Mouse (Mus musculus) embryonic facial prominence, embryonic 13.5 days (tissue): ENCODE data around the gene Prpsap1. TPM values are rescaled to one million over a fixed set of nuclear protein-coding genes. Genes with fewer than 3 reads are reported as not detected.
A peak's percentile ranks its signal among the peaks of the same experiment; 100 is the strongest.

Experiments
- ATAC-seq: fragments of 200-750 bp; cut with Nextera tagmentation; 2 replicates; pipeline ENCODE4 v1.8.0; 2017; ENCODE audit warnings: low read depth; ENCODE audit not compliant: insufficient number of reproducible peaks, insufficient read depth, low FRiP score, low TSS enrichment
- H3K27ac ChIP-seq: fragments of 300-500 bp; sonication (generic); 2 replicates; pipeline ENCODE4 v1.5.1; 2015; ENCODE audit warnings: moderate library complexity, mild to moderate bottlenecking, inconsistent platforms
- H3K27me3 ChIP-seq: fragments of 300-500 bp; sonication (generic); 2 replicates; pipeline ENCODE4 v1.6.1; 2015; ENCODE audit warnings: mild to moderate bottlenecking, inconsistent platforms
- H3K36me3 ChIP-seq: fragments of 300-500 bp; sonication (generic); 2 replicates; pipeline ENCODE4 v1.6.1; 2015; ENCODE audit warnings: mild to moderate bottlenecking, inconsistent platforms
- H3K4me1 ChIP-seq: fragments of 300-500 bp; sonication (generic); 2 replicates; pipeline ENCODE4 v1.6.1; 2015; ENCODE audit warnings: inconsistent platforms
- H3K4me2 ChIP-seq: fragments of 300-500 bp; sonication (generic); 2 replicates; pipeline ENCODE4 v1.6.1; 2015; ENCODE audit warnings: moderate library complexity, mild to moderate bottlenecking, inconsistent platforms
- H3K4me3 ChIP-seq: fragments of 300-500 bp; sonication (generic); 2 replicates; pipeline ENCODE4 v1.5.1; 2015; ENCODE audit warnings: mild to moderate bottlenecking, inconsistent platforms
- H3K9ac ChIP-seq: fragments of 300-500 bp; sonication (generic); 2 replicates; pipeline ENCODE4 v1.6.1; 2015; ENCODE audit warnings: mild to moderate bottlenecking, inconsistent platforms
- H3K9me3 ChIP-seq: fragments of 300-500 bp; sonication (generic); 2 replicates; pipeline ENCODE4 v1.6.1; 2016; ENCODE audit warnings: inconsistent platforms
- WGBS: fragments of 180-500 bp; shearing (Covaris S2); methylation state at CpG from one replicate; pipeline ENCODE4 v1.1.7; 2015; ENCODE audit warnings: mixed read lengths; 5-methylcytosine and 5-hydroxymethylcytosine counted together
- polyA plus RNA-seq: library from polyadenylated mRNA; unstranded; fragments of >200 nt; fragmentation: Nextera tagmentation; extraction: Ambion mirVana; gene quantifications from 2 replicates; pipeline ENCODE4 v1.2.1, GENCODE M21; 2015

Gene Prpsap1
- polyA plus RNA-seq, 1 experiment from 2014 or later, result 186 TPM

- Histone ChIP-seq H3K36me3 (peaks cover 34% of the 10 kb centered on the region), H3K9ac (no peak overlapping the region), H3K4me3 (no peak overlapping the region), H3K9me3 (no peaks in the 10 kb centered on the region), H3K4me1 (peaks cover 22% of the 10 kb centered on the region), H3K27me3 (no peaks in the 10 kb centered on the region), H3K27ac (peak overlapping the region; percentile 39), H3K4me2 (no peak overlapping the region)
- WGBS, result 84% methylated on average over 7 of the region's 7 CpGs
- ATAC-seq, result no peak
Measured at GRCm38 (mm10) chr11:116440408-116441068, 53.5 kb downstream of the Prpsap1 start.

DNA sequence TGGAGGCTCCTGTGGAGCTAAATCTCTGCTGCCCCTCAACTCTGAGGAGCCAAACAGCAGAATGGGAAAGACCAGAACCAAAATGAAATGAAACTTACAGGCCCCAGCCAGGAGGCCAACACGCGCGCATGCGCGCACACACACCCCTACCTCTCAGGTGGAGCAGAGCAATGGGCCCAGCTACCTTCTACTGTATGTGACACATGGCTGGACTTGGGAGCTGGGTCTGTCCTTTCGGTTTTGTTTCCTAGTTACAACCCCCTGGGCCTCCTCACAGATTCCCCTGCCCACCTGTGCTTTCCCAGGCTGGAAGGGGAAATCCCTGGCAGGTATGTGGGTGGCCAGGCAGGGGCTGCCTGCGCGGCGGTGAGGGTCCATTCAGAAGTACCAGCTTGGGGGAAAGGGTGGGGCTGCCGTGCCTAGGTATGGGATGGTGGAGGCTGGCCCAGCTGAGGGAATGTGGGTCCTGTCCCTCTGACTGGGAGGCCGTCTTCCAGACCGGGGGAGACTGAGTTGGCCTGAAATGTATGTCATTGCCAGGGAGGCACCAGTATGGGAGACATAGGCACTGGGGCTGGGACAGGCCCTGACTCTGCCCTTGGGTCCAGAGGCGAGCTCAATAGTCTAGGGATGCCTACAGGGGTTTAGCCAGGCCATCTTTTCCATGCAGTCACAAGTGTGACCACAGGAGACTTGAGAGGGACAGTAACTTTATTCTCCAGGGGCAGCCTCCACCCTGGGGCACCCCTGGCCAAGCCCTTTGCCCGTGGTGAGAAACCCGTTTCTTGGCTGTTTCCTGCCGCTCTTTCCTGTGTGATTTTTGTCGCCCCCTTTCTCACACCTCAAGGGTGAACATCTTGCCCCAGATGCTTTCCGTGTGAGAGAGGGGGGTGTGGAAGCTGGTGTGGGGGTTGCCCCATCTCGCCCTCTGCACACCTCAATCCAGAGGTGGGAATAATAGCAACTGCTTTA, 54.4 kb downstream of the Prpsap1 start:
- Histone ChIP-seq H3K9ac (no peak overlapping the region), H3K4me2 (no peak overlapping the region), H3K4me3 (no peak overlapping the region), H3K9me3 (no peaks in the 10 kb centered on the region), H3K27me3 (no peaks in the 10 kb centered on the region), H3K4me1 (peaks cover 26% of the 10 kb centered on the region), H3K27ac (0 out of 2 replicates have a peak overlapping the region, but pooled peaks have one; percentile 16), H3K36me3 (peaks cover 34% of the 10 kb centered on the region)
- no peak for ATAC-seq
- 83% methylated on average over 19 of the region's 19 CpGs for WGBS

- H3K36me3 ChIP-seq, result peaks cover 34% of the 10 kb centered on the region
- H3K4me2 ChIP-seq, result no peak overlapping the region
- 0 out of 2 replicates have a peak overlapping the region, but pooled peaks have one; percentile 3 for H3K4me3 ChIP-seq
- no peaks in the 10 kb centered on the region for H3K27me3 ChIP-seq
- H3K9ac ChIP-seq, result peak overlapping the region; percentile 61
- peaks cover 30% of the 10 kb centered on the region for H3K4me1 ChIP-seq
- H3K27ac ChIP-seq, result 0 out of 2 replicates have a peak overlapping the region, but pooled peaks have one; percentile 55
- ATAC-seq, result no peak
- WGBS, result 88% methylated on average over 11 of the region's 11 CpGs
- no peaks in the 10 kb centered on the region for H3K9me3 ChIP-seq
Measured at GRCm38 (mm10) chr11:116437541-116437940, 56.5 kb downstream of the Prpsap1 start.

DNA sequence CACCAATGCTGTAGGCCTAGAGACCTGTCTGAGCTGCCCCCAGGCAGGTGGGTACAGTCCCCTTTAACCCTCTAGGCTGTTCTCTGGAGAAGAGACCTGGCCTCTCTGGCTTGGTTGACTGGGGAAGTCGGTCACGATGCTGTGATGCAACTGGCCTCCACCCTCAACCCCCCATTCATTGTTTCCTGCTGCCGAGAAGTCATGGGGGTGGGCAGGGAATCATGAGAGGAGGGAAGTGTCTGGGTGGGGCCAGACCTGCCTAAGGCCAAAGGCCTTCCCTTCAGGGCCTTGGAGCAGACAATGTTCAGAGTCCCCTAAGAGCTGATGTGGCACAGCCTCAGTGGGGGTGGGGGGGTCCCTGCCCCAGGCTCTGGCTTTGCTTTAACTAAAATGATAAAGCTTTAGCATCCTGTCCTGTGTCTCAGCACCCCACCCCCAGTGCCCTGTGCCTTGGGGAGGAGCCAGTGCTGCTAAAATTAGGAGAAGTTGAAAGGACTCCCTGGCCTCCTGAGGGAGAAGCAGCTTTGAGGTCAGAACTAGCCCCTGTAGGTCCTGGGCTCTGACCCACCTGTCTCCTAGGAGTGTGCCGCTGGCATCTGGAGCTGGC, 57.2 kb downstream of the Prpsap1 start:
- Histone ChIP-seq H3K4me2 (peak overlapping the region; percentile 68), H3K27ac (peak overlapping the region; percentile 55; the same call in 1 of the 2 replicates), H3K4me1 (peaks cover 33% of the 10 kb centered on the region), H3K36me3 (peaks cover 34% of the 10 kb centered on the region), H3K4me3 (0 out of 2 replicates have a peak overlapping the region, but pooled peaks have one; percentile 3), H3K9ac (peak overlapping the region; percentile 61), H3K9me3 (no peaks in the 10 kb centered on the region), H3K27me3 (no peaks in the 10 kb centered on the region)
- 35% methylated on average over 4 of the region's 4 CpGs for WGBS
- no peak for ATAC-seq

DNA sequence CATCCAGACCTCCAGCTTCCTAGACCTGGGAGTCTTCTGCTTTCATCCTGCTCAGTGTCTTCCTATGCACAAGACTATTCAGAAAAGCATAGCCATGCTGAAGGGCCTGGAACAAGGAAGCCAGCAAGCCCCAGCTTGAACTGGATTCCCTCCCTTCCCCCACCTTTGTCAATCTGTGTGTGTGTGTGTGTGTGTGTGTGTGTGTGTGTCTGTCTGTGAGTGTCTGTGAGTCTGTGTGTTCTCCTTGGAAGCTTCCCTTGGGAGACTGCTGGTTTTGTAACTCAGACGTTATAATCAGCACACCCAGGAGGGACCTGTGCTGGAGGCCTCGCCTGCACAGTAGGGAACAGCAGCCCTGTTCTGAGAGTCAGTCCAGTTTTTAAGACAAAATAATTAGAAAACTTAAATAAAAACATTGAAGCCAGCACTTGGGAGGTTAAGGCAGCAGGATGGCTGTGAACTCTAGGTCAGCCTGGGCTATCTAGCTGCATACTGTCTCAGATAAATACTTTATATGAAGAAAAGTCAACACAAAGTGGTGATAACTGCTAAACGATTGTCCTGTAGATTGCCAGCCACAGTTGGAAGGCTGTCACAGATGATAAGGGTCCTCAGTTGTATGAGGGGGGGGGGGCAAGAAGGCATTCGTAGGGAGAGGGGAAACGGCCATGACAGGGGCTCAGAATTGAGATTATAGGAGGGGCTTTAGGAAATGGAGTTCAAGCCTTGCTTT, 57.8 kb downstream of the Prpsap1 start:
- H3K4me1 ChIP-seq, result peaks cover 37% of the 10 kb centered on the region
- peak overlapping the region; percentile 61 for H3K9ac ChIP-seq
- H3K4me3 ChIP-seq, result peak overlapping the region; percentile 70
- peak overlapping the region; percentile 55; the same call in 1 of the 2 replicates for H3K27ac ChIP-seq
- no peak for ATAC-seq
- H3K36me3 ChIP-seq, result peaks cover 34% of the 10 kb centered on the region
- peak overlapping the region; percentile 68 for H3K4me2 ChIP-seq
- no peaks in the 10 kb centered on the region for H3K27me3 ChIP-seq
- 55% methylated on average over 5 of the region's 5 CpGs for WGBS
- H3K9me3 ChIP-seq, result no peaks in the 10 kb centered on the region

DNA sequence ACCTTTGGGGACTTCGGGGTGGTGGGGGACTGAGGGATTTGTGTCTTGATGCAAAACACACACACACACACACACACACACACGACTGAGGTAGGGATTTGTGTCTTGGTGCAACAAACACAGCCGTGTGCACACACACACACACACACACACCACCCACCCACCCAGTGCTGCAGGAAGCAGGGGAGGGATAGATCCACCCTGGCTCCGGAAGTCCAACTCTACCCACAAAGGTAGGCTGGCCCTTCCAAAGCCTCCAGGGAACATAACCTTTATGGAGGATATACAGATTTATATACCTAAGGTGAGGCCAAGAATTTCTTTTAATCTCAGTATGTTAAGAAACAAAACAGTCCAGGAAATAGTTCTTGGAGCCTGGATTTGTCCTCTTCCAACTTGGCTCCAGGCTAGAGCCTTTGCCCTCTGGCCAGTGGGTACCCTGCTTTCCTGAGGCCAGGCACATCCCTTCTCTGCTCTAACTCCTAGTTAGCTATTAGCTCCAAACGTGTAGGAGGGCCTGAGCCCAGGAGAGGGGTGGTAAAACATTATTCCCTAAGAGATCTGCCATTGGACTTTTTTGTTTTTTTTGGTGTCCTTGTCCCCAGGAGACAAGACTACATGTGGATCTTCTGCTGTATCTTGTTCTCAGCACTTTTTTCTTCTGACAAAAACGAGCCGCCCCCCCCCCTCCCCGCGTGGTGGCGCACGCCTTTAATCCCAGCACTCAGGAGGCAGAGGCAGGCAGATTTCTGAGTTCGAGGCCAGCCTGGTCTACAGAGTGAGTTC, 58.8 kb downstream of the Prpsap1 start:
- H3K27me3 ChIP-seq, result no peaks in the 10 kb centered on the region
- H3K4me2 ChIP-seq, result peak overlapping the region; percentile 68
- no peak for ATAC-seq
- peak overlapping the region; percentile 90 for H3K27ac ChIP-seq
- peaks cover 45% of the 10 kb centered on the region for H3K4me1 ChIP-seq
- H3K36me3 ChIP-seq, result peaks cover 27% of the 10 kb centered on the region
- peak overlapping the region; percentile 85 for H3K9ac ChIP-seq
- H3K9me3 ChIP-seq, result no peaks in the 10 kb centered on the region
- WGBS, result 45% methylated on average over 12 of the region's 12 CpGs
- H3K4me3 ChIP-seq, result peak overlapping the region; percentile 70

- Histone ChIP-seq H3K27ac (peak overlapping the region; percentile 90), H3K36me3 (peaks cover 21% of the 10 kb centered on the region), H3K9ac (peak overlapping the region; percentile 85), H3K4me3 (peak overlapping the region; percentile 70), H3K4me2 (peak overlapping the region; percentile 68), H3K9me3 (no peaks in the 10 kb centered on the region), H3K4me1 (peaks cover 45% of the 10 kb centered on the region), H3K27me3 (no peaks in the 10 kb centered on the region)
- under 1% methylated on average over 63 of the region's 67 CpGs for WGBS
- no peak; the same call in 1 of the 2 replicates for ATAC-seq
Measured at GRCm38 (mm10) chr11:116434287-116434966, 59.6 kb downstream of the Prpsap1 start.

DNA sequence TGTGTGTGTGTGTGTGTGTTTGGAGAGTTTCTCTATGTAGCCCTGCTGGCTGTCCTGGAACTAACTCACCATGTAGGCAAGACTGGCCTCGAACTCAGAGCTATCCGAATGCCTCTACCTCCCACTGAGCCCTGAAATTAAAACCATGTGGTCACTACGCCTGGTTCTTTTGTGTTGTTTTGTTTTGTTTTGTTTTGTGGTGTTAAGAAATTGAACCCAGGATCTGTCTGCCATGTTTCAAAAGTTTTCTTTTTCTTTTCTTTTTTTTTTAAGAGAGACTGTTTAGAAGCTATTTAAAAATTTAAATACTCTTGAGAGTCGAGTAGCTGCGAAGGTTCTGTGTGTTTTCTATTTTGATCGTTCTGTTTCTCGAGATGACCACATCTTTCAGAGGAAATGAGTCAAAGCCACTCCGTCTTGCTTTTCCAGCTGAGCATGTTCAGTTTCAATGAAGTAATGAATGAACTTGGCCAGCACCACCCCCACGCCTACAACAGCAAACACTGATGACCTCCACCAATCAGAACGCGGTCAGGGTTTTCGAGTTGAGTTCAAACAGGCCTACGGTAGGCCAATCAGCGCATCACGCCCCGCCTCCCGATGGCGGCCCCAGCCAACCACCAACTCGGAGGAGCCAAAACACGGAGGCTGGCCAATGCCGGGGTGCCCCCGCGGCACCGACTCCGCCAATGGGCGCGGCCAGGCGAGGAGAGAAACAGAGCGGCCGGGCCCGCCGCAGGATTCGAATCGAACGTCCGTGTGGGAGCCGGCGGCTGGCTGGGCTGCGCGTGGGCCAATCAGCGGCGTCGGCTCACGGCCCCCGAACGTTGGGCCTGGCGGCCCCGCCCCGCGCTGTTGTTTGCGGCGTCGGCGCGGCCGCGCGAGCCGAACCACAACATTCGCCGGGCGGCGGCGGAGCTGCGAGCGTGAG, 60.4 kb downstream of the Prpsap1 start, which contains the start of gene Ubald2:
Gene Ubald2, plus strand, starts transcription at position 739 of the 931 bp plus-strand sequence.
- Histone ChIP-seq H3K9me3 (no peaks in the 10 kb centered on the region), H3K4me2 (peak within 1 kb of the TSS; percentile 68), H3K4me3 (peak within 1 kb of the TSS; percentile 70), H3K36me3 (peaks cover 15% of the 10 kb centered on the region), H3K9ac (peak within 1 kb of the TSS; percentile 85), H3K4me1 (peaks cover 45% of the 10 kb centered on the region), H3K27ac (peak within 1 kb of the TSS; percentile 90), H3K27me3 (no peaks in the 10 kb centered on the region)
- 1% methylated on average over 66 of the region's 66 CpGs for WGBS
- ATAC-seq, result peak; percentile 97
